Mouse (Mus musculus) embryonic facial prominence, embryonic 10.5 days (tissue): ENCODE results near the gene Arhgef19. TPM values are rescaled to one million over a fixed set of nuclear protein-coding genes. Genes with fewer than 3 reads are reported as not detected.

Source experiments
- DNase-seq: peaks from one replicate; pipeline ENCODE4 v3.0.0-alpha.2; 2017; ENCODE audit warnings: low spot score
- H3K27ac ChIP-seq: fragments of 300-500 bp; sonication (generic); replicated peaks from 2 replicates; pipeline ENCODE4 v1.5.1; 2016; ENCODE audit warnings: mild to moderate bottlenecking
- H3K27me3 ChIP-seq: fragments of 300-500 bp; sonication (generic); replicated peaks from 2 replicates; pipeline ENCODE4 v1.6.1; 2016; ENCODE audit warnings: low read depth, mild to moderate bottlenecking; ENCODE audit not compliant: poor library complexity, severe bottlenecking
- H3K36me3 ChIP-seq: fragments of 300-500 bp; sonication (generic); replicated peaks from 2 replicates; pipeline ENCODE4 v1.6.1; 2016; ENCODE audit warnings: mild to moderate bottlenecking, moderate library complexity
- H3K4me1 ChIP-seq: fragments of 300-500 bp; sonication (generic); 2 replicates; pipeline ENCODE4 v1.6.1; 2016
- H3K4me3 ChIP-seq: fragments of 300-500 bp; sonication (generic); 2 replicates; pipeline ENCODE4 v1.5.1; 2016; ENCODE audit warnings: mild to moderate bottlenecking, moderate library complexity
- H3K9me3 ChIP-seq: fragments of 300-500 bp; sonication (generic); 2 replicates; pipeline ENCODE4 v1.6.1; 2016; ENCODE audit warnings: mild to moderate bottlenecking
- WGBS: fragments of 180-500 bp; shearing (Covaris S2); methylation state at CpG from one replicate; pipeline ENCODE4 v1.1.7; 2016; 5-methylcytosine and 5-hydroxymethylcytosine counted together
- polyA plus RNA-seq: library from polyadenylated mRNA; unstranded; fragments of >200 nt; fragmentation: Nextera tagmentation; extraction: Ambion mirVana; gene quantifications from 2 replicates; pipeline ENCODE4 v1.2.1, GENCODE M21; 2016

Gene Arhgef19
- polyA plus RNA-seq, 1 experiment from 2014 or later, result 8.7 TPM

DNA sequence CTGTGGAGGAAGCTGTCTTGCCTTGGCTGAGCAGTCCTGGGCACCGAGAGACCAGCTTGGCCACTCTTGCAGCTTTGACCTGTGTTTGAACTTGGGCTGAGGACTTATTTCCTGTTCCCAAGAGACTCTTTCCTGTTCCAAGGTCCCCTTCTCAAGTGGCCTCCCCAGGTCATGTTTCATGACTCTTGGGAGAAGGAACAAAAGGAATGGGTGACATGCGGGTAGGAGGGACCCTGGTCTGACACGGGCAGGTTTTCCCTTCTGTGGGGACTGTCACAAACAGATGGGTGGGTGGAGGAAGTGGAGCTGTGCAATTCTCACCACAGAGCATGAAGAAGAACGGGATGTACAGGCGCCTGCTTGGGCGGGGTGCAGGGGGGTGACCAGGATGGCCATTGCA, 32.4 kb downstream of the Arhgef19 start:
- H3K27me3 ChIP-seq, result peaks cover 42% of the 10 kb centered on the region
- 76% methylated on average over 6 of the region's 6 CpGs for WGBS
- H3K4me3 ChIP-seq, result no peak overlapping the region; the same call in 1 of the 2 replicates
- no peak for DNase-seq
- H3K9me3 ChIP-seq, result no peaks in the 10 kb centered on the region; the same call in 1 of the 2 replicates
- H3K4me1 ChIP-seq, result peaks cover 37% of the 10 kb centered on the region
- H3K27ac ChIP-seq, result peak overlapping the region; percentile 40; the same call in 1 of the 2 replicates
- no peaks in the 10 kb centered on the region for H3K36me3 ChIP-seq

DNA sequence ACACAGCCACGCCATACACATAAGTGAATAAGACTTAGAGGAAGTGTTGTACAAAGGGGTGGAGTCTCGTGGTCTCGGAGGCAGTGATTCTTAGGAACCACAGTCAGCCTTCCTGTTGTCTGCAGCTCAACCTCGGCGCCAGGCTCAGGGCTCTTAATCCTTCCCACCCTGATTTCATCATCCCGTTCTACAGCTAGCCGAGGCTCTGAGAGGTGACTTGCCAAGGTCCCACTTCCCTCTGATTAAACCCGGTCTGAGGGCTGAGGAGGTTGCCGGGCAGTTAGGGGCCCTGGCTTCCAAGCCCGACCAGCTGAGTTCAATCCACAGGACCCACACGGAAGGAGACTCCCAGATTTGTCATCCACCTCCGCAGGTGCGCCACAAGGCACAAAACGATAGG, 33.6 kb downstream of the Arhgef19 start:
- no peaks in the 10 kb centered on the region; the same call in 1 of the 2 replicates for H3K9me3 ChIP-seq
- H3K27ac ChIP-seq, result peak overlapping the region; percentile 24; the same call in 1 of the 2 replicates
- H3K4me3 ChIP-seq, result peak overlapping the region; percentile 43
- peaks cover 51% of the 10 kb centered on the region for H3K27me3 ChIP-seq
- WGBS, result 13% methylated on average over 14 of the region's 14 CpGs
- DNase-seq, result no peak
- H3K36me3 ChIP-seq, result no peaks in the 10 kb centered on the region
- peaks cover 47% of the 10 kb centered on the region for H3K4me1 ChIP-seq

DNA sequence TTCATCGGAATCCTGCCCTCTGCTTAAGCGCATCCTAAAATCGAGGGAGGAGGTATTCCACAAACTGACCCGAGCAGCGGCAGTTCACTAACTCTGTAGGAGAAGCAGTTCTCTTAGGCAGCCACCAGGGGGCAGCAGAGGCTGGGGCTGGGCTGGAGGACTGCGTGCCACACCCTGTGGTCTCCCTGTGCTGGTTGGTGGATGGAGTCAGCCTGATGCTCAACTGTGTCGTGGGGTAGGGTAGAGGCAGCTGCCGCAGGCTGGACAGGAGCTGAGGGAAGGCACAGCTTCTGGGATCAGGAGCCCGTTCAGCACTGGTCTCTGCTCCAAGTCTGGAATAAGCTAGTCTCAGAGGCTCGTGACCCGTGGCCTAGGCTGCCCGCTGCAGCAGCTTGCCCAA, 34.0 kb downstream of the Arhgef19 start:
- peak overlapping the region; percentile 43 for H3K4me3 ChIP-seq
- peak overlapping the region; percentile 24; the same call in 1 of the 2 replicates for H3K27ac ChIP-seq
- no peaks in the 10 kb centered on the region for H3K36me3 ChIP-seq
- H3K4me1 ChIP-seq, result peaks cover 51% of the 10 kb centered on the region
- DNase-seq, result peak; percentile 92
- 20% methylated on average over 12 of the region's 12 CpGs for WGBS
- peaks cover 55% of the 10 kb centered on the region for H3K27me3 ChIP-seq
- H3K9me3 ChIP-seq, result no peaks in the 10 kb centered on the region; the same call in 1 of the 2 replicates

DNA sequence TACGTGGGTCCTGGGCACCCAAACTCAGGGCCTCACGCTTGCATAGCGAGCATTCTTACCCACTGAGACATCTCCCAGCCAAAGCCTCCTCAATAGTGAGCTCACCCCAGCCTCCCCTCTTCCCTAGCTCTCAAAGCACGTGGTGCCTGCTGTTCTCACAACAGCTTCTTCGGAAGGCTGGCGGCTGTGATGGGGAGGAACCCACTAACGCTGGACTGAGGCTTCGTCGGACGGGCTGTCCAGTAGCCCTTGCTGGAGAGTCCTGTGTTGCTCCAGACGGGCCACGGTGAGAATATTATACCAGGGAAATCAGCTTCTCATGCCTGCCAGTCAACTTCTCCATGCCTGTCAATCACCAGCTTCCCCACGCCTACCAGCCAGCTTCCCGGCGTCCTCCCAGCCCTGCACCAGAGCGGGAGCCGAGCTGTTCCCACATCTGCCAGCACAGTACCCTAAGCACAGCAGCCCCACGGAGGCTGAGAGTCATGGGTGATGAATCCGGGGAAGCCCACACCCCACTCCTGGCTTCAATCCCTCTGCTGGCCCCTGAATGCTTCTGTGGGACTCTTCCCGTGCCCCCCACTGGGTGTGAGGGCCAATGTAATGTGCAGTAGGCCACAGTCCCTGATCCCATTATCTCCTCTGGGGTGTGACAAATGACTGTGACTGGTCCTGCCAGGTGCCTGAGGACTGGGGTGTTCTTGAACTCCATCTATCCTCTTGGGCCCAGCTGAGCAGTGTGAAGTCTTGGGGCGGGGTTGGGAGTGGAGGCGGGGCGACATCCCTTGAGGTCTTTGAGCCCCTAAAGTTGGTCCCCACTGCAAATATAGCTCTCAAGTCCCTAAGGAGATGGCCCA, 35.4 kb downstream of the Arhgef19 start:
- H3K4me3 ChIP-seq, result 0 out of 2 replicates have a peak overlapping the region, but pooled peaks have one; percentile 11
- H3K36me3 ChIP-seq, result no peaks in the 10 kb centered on the region
- no peaks in the 10 kb centered on the region for H3K9me3 ChIP-seq
- H3K27me3 ChIP-seq, result peaks cover 55% of the 10 kb centered on the region
- H3K27ac ChIP-seq, result peak overlapping the region; percentile 68
- 38% methylated on average over 23 of the region's 23 CpGs for WGBS
- H3K4me1 ChIP-seq, result peaks cover 63% of the 10 kb centered on the region
- no peak for DNase-seq

DNA sequence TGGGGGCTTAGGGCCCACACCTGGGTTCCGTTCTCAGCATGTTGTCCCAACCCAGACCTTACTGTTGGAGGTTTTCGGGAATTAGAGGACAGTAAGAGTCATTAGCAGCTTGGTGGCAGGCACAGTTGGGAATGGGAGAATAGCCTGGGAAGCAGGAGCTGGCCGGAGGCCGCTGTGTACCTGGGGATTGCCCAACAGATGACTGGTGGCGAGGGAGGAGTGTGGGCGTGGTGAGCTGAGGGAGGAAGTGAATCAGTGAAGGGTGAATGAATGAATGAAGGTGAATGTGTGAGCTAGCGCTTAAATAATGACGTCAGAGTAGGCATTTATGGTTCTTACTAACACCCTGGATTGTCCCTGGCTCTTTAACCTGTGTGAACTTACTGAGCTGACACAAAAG, 37.9 kb downstream of the Arhgef19 start:
- H3K4me1 ChIP-seq, result peaks cover 66% of the 10 kb centered on the region
- WGBS, result 78% methylated on average over 8 of the region's 8 CpGs
- H3K36me3 ChIP-seq, result no peaks in the 10 kb centered on the region
- no peak for DNase-seq
- H3K9me3 ChIP-seq, result no peaks in the 10 kb centered on the region
- no peak overlapping the region for H3K4me3 ChIP-seq
- peaks cover 53% of the 10 kb centered on the region for H3K27me3 ChIP-seq
- H3K27ac ChIP-seq, result 0 out of 2 replicates have a peak overlapping the region, but pooled peaks have one; percentile 44

DNA sequence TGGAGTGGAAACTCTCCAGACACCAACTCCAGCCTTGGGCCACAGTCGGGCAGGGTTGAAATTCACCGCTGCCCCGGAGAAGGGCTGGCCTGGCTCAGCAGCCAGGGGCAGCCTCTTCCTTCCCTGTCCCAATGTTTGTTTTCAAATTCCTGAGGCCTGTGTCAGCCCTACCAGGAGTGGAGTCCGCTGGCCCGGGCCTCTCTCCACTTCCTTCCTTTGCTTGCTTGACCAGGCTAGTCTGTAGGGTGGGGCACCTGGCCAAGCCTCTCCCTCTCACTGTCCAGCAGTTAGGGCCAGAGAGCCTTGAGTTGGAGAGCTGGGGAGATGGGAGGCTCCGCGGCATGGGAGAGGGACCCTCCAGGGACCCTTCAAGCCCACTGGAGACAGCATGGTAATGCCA, 38.9 kb downstream of the Arhgef19 start:
- no peaks in the 10 kb centered on the region for H3K9me3 ChIP-seq
- peak; percentile 53 for DNase-seq
- peaks cover 67% of the 10 kb centered on the region for H3K4me1 ChIP-seq
- WGBS, result 52% methylated on average over 7 of the region's 7 CpGs
- peaks cover 53% of the 10 kb centered on the region for H3K27me3 ChIP-seq
- no peaks in the 10 kb centered on the region for H3K36me3 ChIP-seq
- H3K4me3 ChIP-seq, result no peak overlapping the region
- peak overlapping the region; percentile 73 for H3K27ac ChIP-seq

DNA sequence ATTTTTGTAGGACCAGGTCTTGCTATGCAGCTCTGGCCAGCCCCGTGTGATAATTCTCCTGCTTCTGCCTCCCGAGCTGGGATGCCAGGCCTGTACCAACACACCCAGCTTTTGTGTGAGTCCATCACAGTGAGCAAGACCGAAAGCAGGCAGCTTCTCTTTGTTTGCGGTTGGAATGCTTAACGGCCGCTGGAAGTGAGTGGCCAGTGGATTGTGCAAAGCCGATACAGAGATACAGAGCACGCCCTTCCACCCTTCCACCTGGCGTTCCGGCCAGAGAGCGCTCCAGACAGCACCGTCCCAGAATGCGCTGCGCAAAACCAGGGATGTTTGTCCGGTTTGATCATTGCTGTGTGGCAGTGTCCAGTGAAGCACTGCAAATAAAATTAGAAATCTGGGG, 40.0 kb downstream of the Arhgef19 start:
- WGBS, result 68% methylated on average over 15 of the region's 15 CpGs
- peaks cover 59% of the 10 kb centered on the region for H3K27me3 ChIP-seq
- peaks cover 70% of the 10 kb centered on the region for H3K4me1 ChIP-seq
- H3K9me3 ChIP-seq, result no peaks in the 10 kb centered on the region
- H3K36me3 ChIP-seq, result no peaks in the 10 kb centered on the region
- H3K4me3 ChIP-seq, result no peak overlapping the region; the same call in 1 of the 2 replicates
- H3K27ac ChIP-seq, result peak overlapping the region; percentile 73; the same call in 1 of the 2 replicates
- DNase-seq, result no peak

DNA sequence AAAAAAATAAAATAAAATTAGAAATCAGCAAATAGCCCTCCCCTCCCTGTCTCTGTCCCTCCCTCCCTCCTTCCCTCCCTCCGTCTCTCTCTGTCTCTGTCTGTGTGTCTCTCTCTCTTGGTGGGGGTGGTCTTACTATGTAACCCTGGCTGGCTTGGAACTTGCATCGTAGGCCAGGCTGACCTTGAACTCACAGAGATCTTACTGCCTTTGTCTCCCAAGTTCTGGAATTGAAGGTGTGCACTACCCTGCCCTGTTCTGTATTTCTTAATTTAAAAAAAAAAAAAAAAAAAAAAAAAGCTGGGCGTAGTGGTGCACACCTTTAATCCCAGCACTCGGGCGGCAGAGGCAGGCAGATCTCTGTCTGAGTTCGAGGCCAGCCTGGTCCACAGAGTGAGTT, 40.5 kb downstream of the Arhgef19 start:
- no peaks in the 10 kb centered on the region for H3K9me3 ChIP-seq
- no peaks in the 10 kb centered on the region for H3K36me3 ChIP-seq
- no peak overlapping the region for H3K4me3 ChIP-seq
- H3K27ac ChIP-seq, result no peak overlapping the region
- H3K27me3 ChIP-seq, result peaks cover 59% of the 10 kb centered on the region
- H3K4me1 ChIP-seq, result peaks cover 68% of the 10 kb centered on the region
- no peak for DNase-seq
- 92% methylated on average over 6 of the region's 6 CpGs for WGBS

DNA sequence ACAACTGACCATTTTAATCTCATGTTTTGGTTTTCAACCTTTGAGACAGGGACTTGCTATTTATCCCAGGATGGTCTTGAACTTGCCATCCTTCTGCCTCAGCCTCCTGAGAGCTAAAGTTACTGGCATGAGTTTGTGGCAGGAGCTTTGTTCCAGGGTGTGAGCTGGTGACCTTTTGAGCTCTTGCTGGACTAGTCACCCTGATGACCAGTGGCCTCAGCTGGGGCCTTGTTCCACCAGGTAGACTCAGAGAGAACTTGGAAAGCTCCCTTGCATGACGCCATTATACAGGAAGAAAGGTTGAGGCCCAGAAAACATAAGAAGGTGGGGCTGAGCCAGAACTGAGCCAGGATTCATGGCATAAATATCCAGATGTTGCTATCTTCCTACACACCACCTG, 41.2 kb downstream of the Arhgef19 start:
- H3K9me3 ChIP-seq, result no peaks in the 10 kb centered on the region
- no peak overlapping the region for H3K4me3 ChIP-seq
- no peak overlapping the region for H3K27ac ChIP-seq
- 92% methylated on average over 1 of the region's 1 CpGs for WGBS
- H3K27me3 ChIP-seq, result peaks cover 59% of the 10 kb centered on the region
- H3K36me3 ChIP-seq, result no peaks in the 10 kb centered on the region
- no peak for DNase-seq
- H3K4me1 ChIP-seq, result peaks cover 67% of the 10 kb centered on the region

DNA sequence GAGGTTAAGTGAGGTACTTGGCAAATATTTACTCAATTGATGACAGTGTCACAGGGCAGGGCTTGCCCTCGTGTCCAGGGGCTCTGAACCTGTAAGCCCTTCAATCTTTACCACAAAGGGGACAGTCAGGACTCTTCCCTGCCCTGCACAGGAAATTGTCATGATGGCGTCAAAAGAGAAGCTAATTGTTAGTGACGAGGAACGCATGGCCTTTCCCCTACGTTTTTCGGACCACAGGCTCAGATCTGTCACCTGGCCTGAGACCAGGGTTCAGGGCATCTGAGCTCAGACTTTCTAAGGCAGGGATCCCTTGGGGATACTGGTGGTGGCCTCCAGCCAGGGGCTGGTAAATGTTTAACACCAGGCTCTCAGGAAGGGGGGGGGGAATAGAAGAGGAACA, 41.9 kb downstream of the Arhgef19 start:
- H3K4me3 ChIP-seq, result no peak overlapping the region
- peaks cover 69% of the 10 kb centered on the region for H3K4me1 ChIP-seq
- 0 out of 2 replicates have a peak overlapping the region, but pooled peaks have one; percentile 10 for H3K27ac ChIP-seq
- no peaks in the 10 kb centered on the region for H3K9me3 ChIP-seq
- no peak for DNase-seq
- no peaks in the 10 kb centered on the region for H3K36me3 ChIP-seq
- WGBS, result 25% methylated on average over 6 of the region's 6 CpGs
- H3K27me3 ChIP-seq, result peaks cover 60% of the 10 kb centered on the region

DNA sequence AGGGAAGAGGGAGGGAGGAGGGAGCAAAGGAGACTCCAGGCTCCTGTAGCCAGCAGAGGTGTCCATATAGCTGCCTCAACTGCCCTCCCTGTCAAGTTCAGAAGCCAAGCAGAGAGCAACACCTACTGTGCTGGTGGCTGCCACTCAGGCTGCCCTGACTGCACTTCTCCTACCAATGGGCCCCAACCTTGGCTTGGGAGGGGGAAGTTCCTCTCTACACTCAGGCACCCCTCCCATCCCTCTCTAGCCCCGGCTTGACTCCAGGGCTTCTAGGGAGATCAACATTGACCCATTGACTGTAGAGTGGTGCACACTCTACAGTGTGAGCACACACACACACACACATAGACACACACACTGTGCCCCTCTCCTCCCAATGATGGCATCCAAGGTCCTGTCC, 42.3 kb downstream of the Arhgef19 start:
- no peak overlapping the region for H3K4me3 ChIP-seq
- no peaks in the 10 kb centered on the region for H3K9me3 ChIP-seq
- H3K36me3 ChIP-seq, result no peaks in the 10 kb centered on the region
- peak overlapping the region; percentile 10 for H3K27ac ChIP-seq
- peaks cover 70% of the 10 kb centered on the region for H3K4me1 ChIP-seq
- H3K27me3 ChIP-seq, result peaks cover 64% of the 10 kb centered on the region
- 68% methylated on average over 1 of the region's 1 CpGs for WGBS
- no peak for DNase-seq

DNA sequence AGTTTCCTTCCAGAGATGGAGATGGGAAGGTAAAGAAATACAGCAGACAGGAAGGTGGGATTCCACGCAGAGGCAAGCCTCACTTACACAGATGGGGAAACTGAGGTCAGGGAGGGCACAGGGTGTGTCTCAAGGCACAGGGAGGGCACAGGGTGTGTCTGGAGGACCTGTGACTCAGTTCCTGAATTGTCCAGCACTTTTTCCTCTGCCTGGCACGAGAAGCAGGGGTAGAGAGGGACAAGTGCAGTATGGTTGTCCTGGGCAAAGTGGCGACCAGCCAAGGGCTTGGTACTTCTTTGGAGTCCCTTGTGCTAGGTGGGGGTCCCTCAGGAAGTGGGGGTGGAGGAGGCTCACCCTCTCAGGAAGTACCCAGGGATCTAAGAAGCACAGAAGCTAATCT, 42.8 kb downstream of the Arhgef19 start:
- H3K27me3 ChIP-seq, result peaks cover 66% of the 10 kb centered on the region

DNA sequence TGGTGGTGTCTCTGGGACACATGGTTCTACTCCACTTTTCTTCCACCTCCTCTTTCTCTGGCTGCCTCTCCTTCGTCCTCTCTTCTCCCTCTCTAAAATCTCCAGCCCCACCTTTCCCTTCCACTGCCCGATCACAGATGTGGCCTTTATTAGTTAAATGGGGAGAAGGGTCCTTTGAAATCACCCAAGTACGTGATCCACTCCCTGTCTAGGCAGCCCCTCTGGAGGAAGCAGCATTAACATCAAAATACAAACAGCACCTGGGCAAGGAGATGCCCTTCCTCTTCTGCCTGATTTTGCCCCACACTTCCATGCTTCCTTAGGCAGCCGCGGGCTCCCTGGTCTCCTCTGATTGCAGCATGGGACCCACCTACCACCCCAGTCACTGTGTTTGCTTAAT, 43.3 kb downstream of the Arhgef19 start:
- WGBS, result 45% methylated on average over 5 of the region's 5 CpGs
- H3K27me3 ChIP-seq, result peaks cover 68% of the 10 kb centered on the region
- no peak overlapping the region for H3K4me3 ChIP-seq
- H3K36me3 ChIP-seq, result no peaks in the 10 kb centered on the region
- DNase-seq, result no peak
- peaks cover 73% of the 10 kb centered on the region for H3K4me1 ChIP-seq
- H3K9me3 ChIP-seq, result no peaks in the 10 kb centered on the region
- no peak overlapping the region for H3K27ac ChIP-seq

More for the DNA sequence above, 42.8 kb downstream of the Arhgef19 start:
- Histone ChIP-seq H3K27ac (peak overlapping the region; percentile 10), H3K4me3 (no peak overlapping the region), H3K36me3 (no peaks in the 10 kb centered on the region), H3K9me3 (no peaks in the 10 kb centered on the region), H3K4me1 (peaks cover 73% of the 10 kb centered on the region)
- WGBS, result 66% methylated on average over 3 of the region's 3 CpGs
- DNase-seq, result no peak
